Mouse (Mus musculus) CH12F3 (cell line): ENCODE results near the gene Arl13b.

ENCODE experiments used
- in situ Hi-C: fragments of 300-500 bp; cut with MboI; formaldehyde crosslinking; loops from 2 replicates; pipeline ENCODE4 v1.14.3; 2020; ENCODE audit warnings: low sequenced_read_pairs

The Arl13b gene

GRCm38 (mm10) chr16:62846498-62847312 lies at the start of gene Arl13b:
Gene Arl13b, minus strand, starts transcription at chr16:62847040.
- in situ Hi-C loops, result no loop called here

- in situ Hi-C loops, result no loop called here
Observed at GRCm38 (mm10) chr16:62895824-62896223, 49.0 kb upstream of the Arl13b start.

- in situ Hi-C loops, result no loop called here
Observed at GRCm38 (mm10) chr16:62874065-62874464, 27.2 kb upstream of the Arl13b start.

- in situ Hi-C loops, result no loop called here
Observed at GRCm38 (mm10) chr16:62873180-62873579, 26.3 kb upstream of the Arl13b start.

GRCm38 (mm10) chr16:62872688-62873117 lies 25.9 kb upstream of the Arl13b start:
- in situ Hi-C loops, result no loop called here

GRCm38 (mm10) chr16:62861455-62861854 lies 14.6 kb upstream of the Arl13b start:
- in situ Hi-C loops, result no loop called here

GRCm38 (mm10) chr16:62860140-62860539 lies 13.3 kb upstream of the Arl13b start:
- in situ Hi-C loops, result no loop called here

GRCm38 (mm10) chr16:62858018-62858417 lies 11.2 kb upstream of the Arl13b start:
- in situ Hi-C loops, result no loop called here

- in situ Hi-C loops, result no loop called here
Observed at GRCm38 (mm10) chr16:62857498-62857897, 10.7 kb upstream of the Arl13b start.

- in situ Hi-C loops, result no loop called here
Observed at GRCm38 (mm10) chr16:62856273-62856672, 9.4 kb upstream of the Arl13b start.

- in situ Hi-C loops, result no loop called here
Observed at GRCm38 (mm10) chr16:62855385-62855784, 8.5 kb upstream of the Arl13b start.

- in situ Hi-C loops, result no loop called here
Observed at GRCm38 (mm10) chr16:62854191-62855068, 7.6 kb upstream of the Arl13b start, which contains the start of gene Pros1. Gene Pros1, plus strand, starts transcription at chr16:62854307.

- in situ Hi-C loops, result no loop called here
Observed at GRCm38 (mm10) chr16:62853611-62854126, 6.8 kb upstream of the Arl13b start.

GRCm38 (mm10) chr16:62852464-62853252 lies 5.8 kb upstream of the Arl13b start:
- in situ Hi-C loops, result no loop called here

- in situ Hi-C loops, result no loop called here
Observed at GRCm38 (mm10) chr16:62845341-62845740, 1.5 kb downstream of the Arl13b start.

GRCm38 (mm10) chr16:62834016-62834735 lies 12.7 kb downstream of the Arl13b start:
- in situ Hi-C loops, result no loop called here

- in situ Hi-C loops, result no loop called here
Observed at GRCm38 (mm10) chr16:62832481-62832880, 14.4 kb downstream of the Arl13b start.

GRCm38 (mm10) chr16:62832027-62832426 lies 14.8 kb downstream of the Arl13b start:
- in situ Hi-C loops, result no loop called here

GRCm38 (mm10) chr16:62826156-62827001 lies 20.5 kb downstream of the Arl13b start:
- in situ Hi-C loops, result no loop called here
